Mouse (Mus musculus): ENCODE results near the gene Elmo2. TPM values are rescaled to one million over a fixed set of nuclear protein-coding genes. Genes with fewer than 3 reads are reported as not detected.

Elmo2 gene
- polyA plus RNA-seq, 1 experiment from 2014 or later, result 79.9 TPM

- no peak for DNase-seq (ENCODE audit: low spot score, missing footprints)
- no peaks in the 10 kb centered on the region for H3K36me3 ChIP-seq (ENCODE audit: control insufficient read depth, insufficient read depth, low read length)
- no peak overlapping the region for H3K27ac ChIP-seq (ENCODE audit: low read depth, low read length)
- 54% methylated on average over 7 of the region's 7 CpGs for WGBS
- H3K4me3 ChIP-seq (ENCODE audit: low read depth, low read length), result no peak overlapping the region
- no peak overlapping the region for H3K4me2 ChIP-seq
- no peak overlapping the region for H3K9ac ChIP-seq (ENCODE audit: low read length)
- peaks cover 23% of the 10 kb centered on the region for H3K4me1 ChIP-seq (ENCODE audit: control insufficient read depth, insufficient read depth, low read length)
- ATAC-seq (ENCODE audit: low FRiP score), result no peak
- H3K9me3 ChIP-seq (ENCODE audit: control insufficient read depth, low read length), result no peaks in the 10 kb centered on the region
- no peaks in the 10 kb centered on the region; the same call in 1 of the 2 replicates for H3K27me3 ChIP-seq (ENCODE audit: control insufficient read depth, insufficient read depth, low read length)
These were observed 62.4 kb downstream of the Elmo2 start for GRCm38 (mm10) chr2:165263861-165264260.

GRCm38 (mm10) chr2:165262274-165262990 lies 63.8 kb downstream of the Elmo2 start:
- no peaks in the 10 kb centered on the region for H3K36me3 ChIP-seq (ENCODE audit: control insufficient read depth, insufficient read depth, low read length)
- WGBS, result 71% methylated on average over 18 of the region's 18 CpGs
- ATAC-seq (ENCODE audit: low FRiP score), result no peak
- peaks cover 24% of the 10 kb centered on the region for H3K4me1 ChIP-seq (ENCODE audit: control insufficient read depth, insufficient read depth, low read length)
- no peak for DNase-seq (ENCODE audit: low spot score, missing footprints)
- H3K27me3 ChIP-seq (ENCODE audit: control insufficient read depth, insufficient read depth, low read length), result no peaks in the 10 kb centered on the region; the same call in 1 of the 2 replicates
- H3K9me3 ChIP-seq (ENCODE audit: control insufficient read depth, low read length), result no peaks in the 10 kb centered on the region
- H3K27ac ChIP-seq (ENCODE audit: low read depth, low read length), result no peak overlapping the region
- H3K4me2 ChIP-seq, result no peak overlapping the region
- no peak overlapping the region for H3K9ac ChIP-seq (ENCODE audit: low read length)
- H3K4me3 ChIP-seq (ENCODE audit: low read depth, low read length), result no peak overlapping the region

- H3K27me3 ChIP-seq (ENCODE audit: control insufficient read depth, insufficient read depth, low read length), result no peaks in the 10 kb centered on the region; the same call in 1 of the 2 replicates
- WGBS, result 82% methylated on average over 8 of the region's 8 CpGs
- no peaks in the 10 kb centered on the region for H3K9me3 ChIP-seq (ENCODE audit: control insufficient read depth, low read length)
- H3K9ac ChIP-seq (ENCODE audit: low read length), result no peak overlapping the region
- no peak overlapping the region for H3K4me2 ChIP-seq
- peaks cover 16% of the 10 kb centered on the region for H3K4me1 ChIP-seq (ENCODE audit: control insufficient read depth, insufficient read depth, low read length)
- no peak for ATAC-seq (ENCODE audit: low FRiP score)
- H3K4me3 ChIP-seq (ENCODE audit: low read depth, low read length), result no peak overlapping the region
- no peaks in the 10 kb centered on the region for H3K36me3 ChIP-seq (ENCODE audit: control insufficient read depth, insufficient read depth, low read length)
- no peak overlapping the region for H3K27ac ChIP-seq (ENCODE audit: low read depth, low read length)
- no peak for DNase-seq (ENCODE audit: low spot score, missing footprints)
These were observed 66.4 kb downstream of the Elmo2 start for GRCm38 (mm10) chr2:165259859-165260258.

- WGBS, result 83% methylated on average over 6 of the region's 6 CpGs
These were observed 68.0 kb downstream of the Elmo2 start for GRCm38 (mm10) chr2:165258321-165258720.

GRCm38 (mm10) chr2:165257151-165257834 lies 69.0 kb downstream of the Elmo2 start:
- no peak for DNase-seq (ENCODE audit: low spot score, missing footprints)

More at GRCm38 (mm10) chr2:165258321-165258720, 68.0 kb downstream of the Elmo2 start:
- H3K36me3 ChIP-seq (ENCODE audit: control insufficient read depth, insufficient read depth, low read length), result no peaks in the 10 kb centered on the region
- no peaks in the 10 kb centered on the region for H3K9me3 ChIP-seq (ENCODE audit: control insufficient read depth, low read length)
- H3K4me1 ChIP-seq (ENCODE audit: control insufficient read depth, insufficient read depth, low read length), result peaks cover 21% of the 10 kb centered on the region
- H3K4me2 ChIP-seq, result no peak overlapping the region
- H3K27ac ChIP-seq (ENCODE audit: low read depth, low read length), result no peak overlapping the region
- ATAC-seq (ENCODE audit: low FRiP score), result no peak
- no peak overlapping the region for H3K4me3 ChIP-seq (ENCODE audit: low read depth, low read length)
- H3K9ac ChIP-seq (ENCODE audit: low read length), result no peak overlapping the region
- DNase-seq (ENCODE audit: low spot score, missing footprints), result no peak
- H3K27me3 ChIP-seq (ENCODE audit: control insufficient read depth, insufficient read depth, low read length), result no peaks in the 10 kb centered on the region; the same call in 1 of the 2 replicates

GRCm38 (mm10) chr2:165256213-165256612 lies 70.1 kb downstream of the Elmo2 start:
- peaks cover 21% of the 10 kb centered on the region for H3K4me1 ChIP-seq (ENCODE audit: control insufficient read depth, insufficient read depth, low read length)
- WGBS, result 70% methylated on average over 10 of the region's 10 CpGs
- H3K27ac ChIP-seq (ENCODE audit: low read depth, low read length), result no peak overlapping the region
- no peak overlapping the region for H3K4me3 ChIP-seq (ENCODE audit: low read depth, low read length)
- no peak overlapping the region for H3K9ac ChIP-seq (ENCODE audit: low read length)
- no peaks in the 10 kb centered on the region; the same call in 1 of the 2 replicates for H3K27me3 ChIP-seq (ENCODE audit: control insufficient read depth, insufficient read depth, low read length)
- no peak for ATAC-seq (ENCODE audit: low FRiP score)
- H3K4me2 ChIP-seq, result no peak overlapping the region
- H3K36me3 ChIP-seq (ENCODE audit: control insufficient read depth, insufficient read depth, low read length), result no peaks in the 10 kb centered on the region
- H3K9me3 ChIP-seq (ENCODE audit: control insufficient read depth, low read length), result no peaks in the 10 kb centered on the region
- DNase-seq (ENCODE audit: low spot score, missing footprints), result no peak

More at GRCm38 (mm10) chr2:165257151-165257834, 69.0 kb downstream of the Elmo2 start:
- H3K27ac ChIP-seq (ENCODE audit: low read depth, low read length), result no peak overlapping the region
- H3K4me3 ChIP-seq (ENCODE audit: low read depth, low read length), result no peak overlapping the region
- H3K9me3 ChIP-seq (ENCODE audit: control insufficient read depth, low read length), result no peaks in the 10 kb centered on the region
- H3K4me1 ChIP-seq (ENCODE audit: control insufficient read depth, insufficient read depth, low read length), result peaks cover 21% of the 10 kb centered on the region
- no peak overlapping the region for H3K9ac ChIP-seq (ENCODE audit: low read length)
- H3K27me3 ChIP-seq (ENCODE audit: control insufficient read depth, insufficient read depth, low read length), result no peaks in the 10 kb centered on the region; the same call in 1 of the 2 replicates
- no peak for ATAC-seq (ENCODE audit: low FRiP score)
- no peaks in the 10 kb centered on the region for H3K36me3 ChIP-seq (ENCODE audit: control insufficient read depth, insufficient read depth, low read length)
- 51% methylated on average over 11 of the region's 11 CpGs for WGBS
- no peak overlapping the region for H3K4me2 ChIP-seq

GRCm38 (mm10) chr2:165253867-165254266 lies 72.4 kb downstream of the Elmo2 start:
- peaks cover 21% of the 10 kb centered on the region for H3K4me1 ChIP-seq (ENCODE audit: control insufficient read depth, insufficient read depth, low read length)
- no peaks in the 10 kb centered on the region for H3K36me3 ChIP-seq (ENCODE audit: control insufficient read depth, insufficient read depth, low read length)
- ATAC-seq (ENCODE audit: low FRiP score), result peak; percentile 76
- DNase-seq (ENCODE audit: low spot score, missing footprints), result peak; percentile 90
- peak overlapping the region; percentile 34; the same call in 1 of the 2 replicates for H3K9ac ChIP-seq (ENCODE audit: low read length)
- no peaks in the 10 kb centered on the region for H3K9me3 ChIP-seq (ENCODE audit: control insufficient read depth, low read length)
- H3K27me3 ChIP-seq (ENCODE audit: control insufficient read depth, insufficient read depth, low read length), result no peaks in the 10 kb centered on the region; the same call in 1 of the 2 replicates
- WGBS, result 4% methylated on average over 10 of the region's 10 CpGs
- no peak overlapping the region for H3K27ac ChIP-seq (ENCODE audit: low read depth, low read length)
- peak overlapping the region; percentile 19; the same call in 1 of the 2 replicates for H3K4me2 ChIP-seq
- H3K4me3 ChIP-seq (ENCODE audit: low read depth, low read length), result no peak overlapping the region

- DNase-seq (ENCODE audit: low spot score, missing footprints) (no peak), ATAC-seq (ENCODE audit: low FRiP score) (no peak)
- Histone ChIP-seq H3K9me3 (ENCODE audit: control insufficient read depth, low read length) (no peaks in the 10 kb centered on the region), H3K36me3 (ENCODE audit: control insufficient read depth, insufficient read depth, low read length) (no peaks in the 10 kb centered on the region), H3K9ac (ENCODE audit: low read length) (no peak overlapping the region), H3K4me3 (ENCODE audit: low read depth, low read length) (no peak overlapping the region), H3K4me1 (ENCODE audit: control insufficient read depth, insufficient read depth, low read length) (peaks cover 21% of the 10 kb centered on the region), H3K27me3 (ENCODE audit: control insufficient read depth, insufficient read depth, low read length) (no peaks in the 10 kb centered on the region; the same call in 1 of the 2 replicates), H3K4me2 (no peak overlapping the region), H3K27ac (ENCODE audit: low read depth, low read length) (no peak overlapping the region)
- WGBS, result 76% methylated on average over 8 of the region's 8 CpGs
These were observed 73.0 kb downstream of the Elmo2 start for GRCm38 (mm10) chr2:165253269-165253668.

GRCm38 (mm10) chr2:165252801-165253200 lies 73.5 kb downstream of the Elmo2 start:
- no peak overlapping the region for H3K27ac ChIP-seq (ENCODE audit: low read depth, low read length)
- no peak overlapping the region for H3K9ac ChIP-seq (ENCODE audit: low read length)
- no peaks in the 10 kb centered on the region for H3K9me3 ChIP-seq (ENCODE audit: control insufficient read depth, low read length)
- H3K36me3 ChIP-seq (ENCODE audit: control insufficient read depth, insufficient read depth, low read length), result no peaks in the 10 kb centered on the region
- DNase-seq (ENCODE audit: low spot score, missing footprints), result no peak
- H3K4me2 ChIP-seq, result no peak overlapping the region
- no peak for ATAC-seq (ENCODE audit: low FRiP score)
- H3K27me3 ChIP-seq (ENCODE audit: control insufficient read depth, insufficient read depth, low read length), result no peaks in the 10 kb centered on the region; the same call in 1 of the 2 replicates
- no peak overlapping the region for H3K4me3 ChIP-seq (ENCODE audit: low read depth, low read length)
- peaks cover 21% of the 10 kb centered on the region for H3K4me1 ChIP-seq (ENCODE audit: control insufficient read depth, insufficient read depth, low read length)
- WGBS, result 62% methylated on average over 9 of the region's 9 CpGs
